Mouse (Mus musculus) right cerebral cortex, postnatal 14 days (tissue): ENCODE data around the gene Tspan33.
A peak's percentile ranks its signal among the peaks of the same experiment; 100 is the strongest.

Source experiments
- DNase-seq: peaks from one replicate; pipeline ENCODE4 v3.0.0; 2022

The Tspan33 gene

GRCm38 (mm10) chr6:29699085-29699745 is 5.2 kb downstream of the Tspan33 start:
- DNase-seq = no peak

DNA sequence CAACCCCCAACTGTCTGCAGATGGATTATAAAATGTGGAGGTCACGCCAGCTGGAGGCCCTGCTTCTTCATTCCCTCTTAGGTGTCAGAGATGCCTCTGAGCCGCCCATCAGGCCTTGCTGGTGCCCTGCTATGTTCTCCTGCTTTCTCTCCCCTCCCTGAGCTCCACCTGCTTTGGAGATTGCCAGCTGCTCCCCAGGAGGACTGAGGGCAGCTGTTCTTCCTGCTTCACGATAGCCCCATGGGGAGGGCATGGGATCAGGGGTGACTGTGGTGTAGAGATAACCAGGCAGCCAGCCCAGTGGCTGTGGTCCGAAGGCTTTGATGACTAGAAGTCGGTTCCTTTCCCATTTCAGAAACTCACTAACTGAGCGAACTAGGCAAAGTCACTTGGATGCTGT is 7.0 kb downstream of the Tspan33 start:
- no peak for DNase-seq

DNA sequence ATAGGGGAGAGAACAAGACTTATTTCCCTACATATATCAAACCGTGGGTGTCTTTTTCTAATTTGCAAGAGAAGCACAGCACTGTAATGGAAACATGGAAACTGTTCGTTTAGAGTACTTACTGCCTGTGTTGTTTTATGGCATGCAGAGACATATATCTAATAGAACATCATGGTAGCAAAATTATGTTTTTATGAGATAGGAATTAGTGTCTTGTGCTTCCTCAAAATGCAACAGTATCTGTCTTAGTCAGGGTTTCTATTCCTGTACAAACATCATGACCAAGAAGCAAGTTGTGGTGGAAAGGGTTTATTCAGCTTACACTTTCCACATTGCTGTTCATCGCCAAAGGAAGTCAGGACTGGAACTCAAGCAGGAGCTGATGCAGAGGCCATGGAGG is 8.1 kb downstream of the Tspan33 start:
- no peak for DNase-seq

DNA sequence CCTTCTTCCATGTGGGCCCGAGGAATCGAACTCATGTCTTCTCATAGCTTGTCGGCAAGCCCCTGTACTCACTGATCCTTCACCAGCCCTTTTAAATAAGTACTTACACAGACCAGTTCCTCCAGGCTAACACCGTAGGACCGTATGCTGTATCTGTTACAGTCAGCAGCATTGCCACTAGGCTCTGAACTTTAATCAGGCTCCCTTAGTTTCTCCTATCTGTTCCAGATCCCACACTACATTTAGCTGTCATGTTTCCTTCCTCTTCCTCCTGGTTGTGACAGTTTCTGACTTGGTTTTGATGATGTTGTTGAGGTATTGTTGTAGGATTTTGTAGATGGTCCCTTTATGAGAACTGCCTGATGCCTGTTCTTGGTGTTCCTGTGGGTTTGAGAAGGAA is 10.1 kb downstream of the Tspan33 start:
- DNase-seq = no peak

DNA sequence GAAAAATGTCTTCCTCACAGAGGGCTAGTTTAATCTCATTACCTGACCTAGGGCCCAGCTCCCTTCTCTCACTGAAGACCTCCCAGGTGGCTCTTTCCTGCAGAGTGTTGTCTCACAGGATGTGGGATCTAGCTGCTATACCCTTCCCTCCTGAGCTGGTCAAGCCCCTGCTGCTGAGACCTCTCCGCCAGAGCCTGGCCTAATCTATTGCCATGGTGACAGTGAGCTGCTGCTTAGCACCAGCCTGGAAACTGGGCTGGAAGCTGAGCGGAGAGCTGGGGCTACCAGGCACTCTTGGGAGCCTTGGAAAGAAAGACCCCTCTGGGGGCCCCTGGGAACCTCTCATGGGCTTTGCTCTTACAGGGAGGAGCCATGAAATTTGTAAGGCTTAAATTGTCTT is 13.9 kb downstream of the Tspan33 start:
- no peak for DNase-seq

DNA sequence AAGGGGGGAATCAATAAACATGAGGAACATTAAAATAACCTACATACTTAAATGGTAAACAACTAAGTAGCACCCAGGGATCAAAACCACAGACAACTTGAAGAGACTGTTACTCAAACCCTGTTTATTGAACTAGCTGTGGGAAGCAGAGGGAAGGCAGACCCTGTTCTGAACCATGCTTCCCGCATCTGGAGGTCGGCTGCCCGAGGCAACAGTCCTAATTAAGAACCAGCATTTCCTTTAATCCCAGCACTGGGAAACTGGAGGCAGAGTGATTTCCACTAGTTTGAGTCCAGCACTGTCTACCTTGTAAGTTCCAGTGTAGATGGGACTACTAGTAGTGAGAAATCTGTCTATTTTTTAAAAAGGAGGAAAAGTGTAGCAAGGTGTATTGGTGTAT is 17.3 kb downstream of the Tspan33 start:
- DNase-seq = no peak

DNA sequence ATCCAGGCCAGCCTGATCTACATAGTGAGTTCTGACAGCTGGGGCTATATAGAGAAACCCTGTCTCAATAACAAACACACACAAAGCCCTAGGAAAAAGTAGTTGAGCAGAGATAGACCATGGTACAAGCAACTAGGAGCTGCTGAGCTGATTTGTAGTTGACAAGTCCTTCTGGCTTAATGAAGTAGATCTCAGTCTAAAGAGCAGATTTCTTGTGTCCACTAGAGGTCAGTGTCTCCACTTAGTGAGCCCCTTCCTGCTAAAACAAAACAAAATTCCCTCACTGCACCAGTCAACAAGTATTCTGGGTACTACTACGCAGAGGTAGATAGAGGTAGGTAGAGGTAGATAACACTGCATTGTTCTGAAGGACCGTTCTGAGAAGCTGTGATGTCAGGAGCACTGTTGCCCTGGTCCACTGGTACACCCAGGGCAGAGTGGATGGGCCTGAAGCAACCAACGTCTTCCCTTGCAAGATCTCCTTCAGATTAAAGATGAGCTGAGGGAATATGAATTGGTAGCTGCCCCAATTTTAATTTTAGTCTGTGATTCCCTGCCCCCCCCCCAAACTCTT is 18.1 kb downstream of the Tspan33 start:
- DNase-seq = no peak

DNA sequence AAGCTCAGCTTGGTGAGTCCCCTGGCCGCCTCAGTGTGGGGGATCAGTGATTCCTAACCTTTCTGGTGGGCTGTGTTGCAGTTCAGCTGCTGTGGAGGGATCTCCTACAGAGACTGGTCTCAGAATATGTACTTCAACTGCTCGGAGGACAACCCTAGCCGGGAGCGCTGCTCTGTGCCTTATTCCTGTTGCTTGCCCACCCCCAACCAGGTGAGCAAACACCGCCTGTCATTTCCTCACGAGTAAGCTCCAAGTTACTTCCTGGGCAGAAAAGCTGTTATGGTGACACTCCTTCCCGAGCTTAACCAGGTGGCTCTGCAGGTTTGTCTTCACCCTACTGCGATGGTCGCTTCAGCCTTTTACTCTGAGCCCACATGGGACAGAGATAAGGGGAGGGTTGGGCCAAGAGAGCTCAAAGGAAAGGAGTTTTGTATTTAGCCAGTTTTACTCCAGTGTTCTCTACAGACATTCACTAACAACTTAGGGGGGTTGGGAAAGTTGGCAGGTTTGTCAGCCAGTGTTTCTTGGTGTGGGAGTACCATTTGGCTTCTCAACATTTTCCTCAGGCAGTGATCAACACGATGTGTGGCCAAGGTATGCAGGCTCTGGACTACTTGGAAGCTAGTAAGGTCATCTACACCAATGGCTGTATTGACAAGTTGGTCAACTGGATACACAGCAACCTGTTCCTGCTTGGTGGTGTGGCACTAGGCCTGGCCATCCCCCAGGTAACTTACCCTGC is 22.8 kb downstream of the Tspan33 start:
- DNase-seq = no peak

- DNase-seq = no peak
Observed at GRCm38 (mm10) chr6:29717541-29717940, 23.5 kb downstream of the Tspan33 start.

DNA sequence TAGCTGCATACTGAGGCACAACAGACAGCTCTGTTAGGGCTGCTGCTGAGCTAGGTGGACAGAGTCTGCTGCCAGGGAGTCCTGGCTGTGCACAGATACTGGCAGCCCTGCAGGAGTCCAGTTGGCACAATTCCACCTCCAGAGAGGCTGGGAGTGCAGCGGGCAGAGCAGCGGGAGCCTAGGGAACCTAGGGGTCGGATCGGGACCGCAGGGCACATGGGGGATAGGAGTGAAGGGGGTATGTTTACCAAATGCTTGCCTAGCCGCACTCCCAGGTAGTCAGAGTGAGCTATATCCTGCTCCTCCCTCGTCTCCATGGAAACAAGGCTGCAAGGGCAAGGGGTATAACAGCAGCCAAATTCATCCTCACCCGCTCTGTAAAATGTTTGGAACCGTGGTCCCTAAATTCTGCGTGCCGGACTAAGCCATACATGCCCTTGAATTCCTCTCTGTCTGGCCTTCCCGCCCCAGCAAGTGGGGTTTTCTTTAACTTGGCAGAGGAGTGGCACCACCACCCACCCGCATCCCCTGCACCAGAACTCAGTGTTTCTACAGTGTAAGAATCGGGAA is 24.0 kb downstream of the Tspan33 start:
- DNase-seq = no peak

DNA sequence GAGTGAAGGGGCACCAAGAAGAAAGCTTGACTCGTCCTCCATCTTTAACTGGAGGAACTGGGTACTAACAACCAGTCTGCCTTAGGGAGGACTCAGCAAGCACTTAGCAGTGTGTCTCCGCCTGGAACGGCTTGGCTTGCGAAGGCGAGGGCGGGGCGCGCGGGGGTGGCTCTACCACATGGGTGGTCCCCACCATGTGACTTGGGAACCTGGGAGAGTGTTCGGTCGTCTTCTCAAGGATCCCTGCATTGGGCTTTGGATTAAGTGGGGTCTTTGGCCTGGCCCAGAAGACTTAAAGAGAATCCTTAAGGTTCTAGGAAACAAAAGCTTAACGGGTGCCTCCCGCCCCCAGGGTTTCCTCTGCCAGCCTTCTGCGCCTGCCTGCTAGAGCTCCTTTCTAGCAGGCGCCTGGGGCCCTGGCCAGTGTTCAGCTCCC is 24.9 kb downstream of the Tspan33 start:
- DNase-seq = peak; percentile 77

DNA sequence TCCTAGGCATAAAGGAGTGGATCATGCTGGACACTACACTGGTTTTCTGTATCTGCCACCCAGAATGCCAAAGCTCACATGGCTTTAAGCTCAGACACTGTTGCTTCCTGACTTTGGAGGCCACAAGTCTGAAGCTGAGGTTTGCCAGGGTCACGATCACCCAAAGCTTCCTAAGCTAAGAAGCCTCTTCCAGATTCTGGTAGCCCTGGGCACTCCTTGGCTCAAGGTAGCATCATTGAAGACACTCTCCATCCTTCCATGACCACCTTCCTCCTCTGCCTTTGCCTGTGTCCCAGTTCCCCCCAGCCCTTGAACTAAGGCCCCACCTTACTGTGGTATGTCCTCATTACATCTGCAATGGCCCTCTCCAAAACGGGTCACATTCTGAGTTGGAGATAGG is 27.9 kb downstream of the Tspan33 start:
- DNase-seq = no peak

DNA sequence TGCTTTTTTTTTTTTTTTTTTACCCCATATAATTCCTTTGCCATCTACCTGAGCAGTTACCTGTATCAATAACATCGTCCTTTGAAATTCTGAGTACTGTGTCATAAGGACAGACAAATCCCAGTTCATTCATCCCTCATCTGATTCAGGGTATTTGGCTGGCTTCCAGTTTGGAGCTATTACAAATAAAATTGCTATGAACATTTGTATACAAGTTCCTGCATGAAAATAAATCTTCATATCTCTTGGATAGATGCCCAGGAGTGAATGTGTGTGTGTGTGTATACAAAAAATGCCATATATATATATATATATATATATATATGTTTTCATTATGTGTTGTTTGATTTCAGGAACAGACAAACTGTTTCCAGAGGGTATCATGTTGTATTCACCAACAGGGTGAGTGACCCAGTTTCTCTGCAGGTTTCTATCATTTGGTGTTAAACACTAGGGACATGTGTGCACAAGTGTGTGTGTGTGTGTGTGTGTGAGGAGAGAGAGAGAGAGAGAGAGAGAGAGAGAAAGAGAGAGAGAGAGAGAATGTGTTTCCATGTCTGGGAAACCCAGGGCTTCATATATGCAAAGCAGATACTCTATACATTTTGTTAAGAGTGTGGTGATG is 32.7 kb downstream of the Tspan33 start:
- no peak for DNase-seq

DNA sequence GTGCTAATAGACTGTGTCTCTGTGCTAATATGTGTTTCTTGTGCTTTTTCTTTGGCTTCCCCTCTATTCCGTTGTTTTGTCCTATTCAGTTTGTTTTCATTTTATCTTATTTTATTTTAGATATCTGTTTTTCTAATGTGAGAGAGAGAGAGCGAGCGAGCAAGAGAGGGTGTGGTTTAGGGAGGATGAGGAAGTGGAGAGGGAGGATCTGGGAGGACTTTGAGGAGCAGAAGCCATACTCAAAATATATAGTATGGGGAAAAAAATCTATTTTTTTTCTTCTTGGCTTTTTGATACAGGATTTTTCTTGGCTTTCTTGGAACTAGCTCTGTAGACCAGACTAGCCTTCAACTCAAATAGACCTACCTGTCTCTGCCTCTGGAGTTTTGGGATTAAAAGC is 34.0 kb downstream of the Tspan33 start:
- DNase-seq = no peak

- no peak for DNase-seq
Observed at GRCm38 (mm10) chr6:29729491-29729890, 35.5 kb downstream of the Tspan33 start.

DNA sequence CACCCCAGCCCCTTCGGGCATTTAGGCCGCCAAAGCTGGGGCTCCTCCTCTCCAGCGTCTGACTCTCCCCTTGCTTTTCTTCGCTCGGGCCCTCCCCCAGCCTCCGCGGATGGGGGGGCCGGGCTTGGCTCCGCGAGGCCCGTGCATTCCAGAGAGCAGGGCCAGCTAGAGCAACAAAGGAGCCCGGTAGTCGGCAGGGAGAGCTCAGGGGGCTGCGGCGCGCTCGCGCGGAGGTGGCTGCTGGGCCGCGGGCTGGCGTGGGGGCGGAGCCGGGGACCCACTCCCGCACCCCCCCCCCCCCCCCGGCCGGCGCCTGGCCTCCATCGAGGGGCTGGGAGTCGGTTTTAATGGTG is 41.3 kb downstream of the Tspan33 start, which contains the start of gene Smo:
Gene Smo, plus strand, starts transcription at position 168 of the 353 bp plus-strand sequence.
- DNase-seq = peak; percentile 45

DNA sequence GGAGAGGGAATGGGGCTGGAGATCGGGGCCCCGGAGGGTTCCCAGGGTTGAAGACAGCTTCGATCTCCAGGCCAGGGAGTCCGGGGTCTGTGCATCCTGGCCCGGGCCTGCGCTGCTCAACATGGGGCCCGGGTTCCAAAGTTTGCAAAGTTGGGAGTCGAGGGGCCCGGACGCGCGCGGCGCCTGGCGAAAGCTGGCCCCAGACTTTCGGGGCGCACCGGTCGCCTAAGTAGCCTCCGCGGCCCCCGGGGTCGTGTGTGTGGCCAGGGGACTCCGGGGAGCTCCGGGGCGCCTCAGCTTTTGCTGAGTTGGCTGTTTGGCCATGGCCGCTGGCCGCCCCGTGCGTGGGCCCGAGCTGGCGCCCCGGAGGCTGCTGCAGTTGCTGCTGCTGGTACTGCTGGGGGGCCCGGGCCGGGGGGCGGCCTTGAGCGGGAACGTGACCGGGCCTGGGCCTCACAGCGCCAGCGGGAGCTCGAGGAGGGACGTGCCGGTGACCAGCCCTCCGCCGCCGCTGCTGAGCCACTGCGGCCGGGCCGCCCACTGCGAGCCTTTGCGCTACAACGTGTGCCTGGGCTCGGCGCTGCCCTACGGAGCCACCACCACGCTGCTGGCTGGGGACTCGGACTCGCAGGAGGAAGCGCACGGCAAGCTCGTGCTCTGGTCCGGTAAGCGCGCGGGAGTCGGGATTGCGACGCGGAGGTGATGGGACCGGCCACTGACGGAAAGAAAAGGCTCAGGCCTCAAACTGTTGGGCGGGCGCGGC is 41.8 kb downstream of the Tspan33 start:
- DNase-seq = peak; percentile 35

- DNase-seq = no peak
Observed at GRCm38 (mm10) chr6:29736610-29737458, 42.8 kb downstream of the Tspan33 start.

- no peak for DNase-seq
Observed at GRCm38 (mm10) chr6:29751466-29752152, 57.6 kb downstream of the Tspan33 start.

- DNase-seq = no peak
Observed at GRCm38 (mm10) chr6:29753336-29753735, 59.3 kb downstream of the Tspan33 start.

- no peak for DNase-seq
Observed at GRCm38 (mm10) chr6:29756001-29756400, 62.0 kb downstream of the Tspan33 start.
